Mouse (Mus musculus) lung, postnatal 14 days (tissue): ENCODE measurements around the gene Serpinf2.
"Not testable (repeated sequence)": the region's sequence is repeated elsewhere in the genome, so short reads cannot be mapped to it uniquely, and the experiment has no call there.

Experiments
- DNase-seq: peaks from one replicate; pipeline ENCODE4 v3.0.0; 2021

Serpinf2 gene

GRCm38 (mm10) chr11:75458628-75459041, 19.2 kb upstream of the Serpinf2 start:
- no peak for DNase-seq

GRCm38 (mm10) chr11:75458169-75458568, 18.8 kb upstream of the Serpinf2 start:
- peak; percentile 50 for DNase-seq

GRCm38 (mm10) chr11:75456440-75456871, 17.1 kb upstream of the Serpinf2 start:
- DNase-seq = no peak

GRCm38 (mm10) chr11:75455971-75456370, 16.6 kb upstream of the Serpinf2 start:
- not testable (repeated sequence) for DNase-seq

- peak; percentile 33 for DNase-seq
These were observed 15.8 kb upstream of the Serpinf2 start for GRCm38 (mm10) chr11:75455041-75455736.

GRCm38 (mm10) chr11:75453991-75454930, 14.9 kb upstream of the Serpinf2 start, which contains the start of gene Wdr81:
Gene Wdr81, minus strand, starts transcription at chr11:75454717.
- DNase-seq = peak; percentile 86

- no peak for DNase-seq
These were observed 13.6 kb upstream of the Serpinf2 start for GRCm38 (mm10) chr11:75452812-75453557.

- no peak for DNase-seq
These were observed 12.7 kb upstream of the Serpinf2 start for GRCm38 (mm10) chr11:75452081-75452480.

GRCm38 (mm10) chr11:75450936-75451335, 11.5 kb upstream of the Serpinf2 start:
- DNase-seq = no peak

- DNase-seq = no peak
These were observed 11.0 kb upstream of the Serpinf2 start for GRCm38 (mm10) chr11:75450304-75450908.

GRCm38 (mm10) chr11:75449695-75450094, 10.3 kb upstream of the Serpinf2 start:
- DNase-seq = no peak

- no peak for DNase-seq
These were observed 9.2 kb upstream of the Serpinf2 start for GRCm38 (mm10) chr11:75448575-75448974.

- no peak for DNase-seq
These were observed 4.3 kb upstream of the Serpinf2 start for GRCm38 (mm10) chr11:75443711-75444110.

- no peak for DNase-seq
These were observed 2.2 kb upstream of the Serpinf2 start for GRCm38 (mm10) chr11:75441601-75442000.

- no peak for DNase-seq
These were observed 1.6 kb upstream of the Serpinf2 start for GRCm38 (mm10) chr11:75441034-75441433.

GRCm38 (mm10) chr11:75439951-75440350, 560 bp upstream of the Serpinf2 start:
- no peak for DNase-seq

GRCm38 (mm10) chr11:75438804-75439203, 587 bp downstream of the Serpinf2 start:
- no peak for DNase-seq

- DNase-seq = no peak
These were observed 1.2 kb downstream of the Serpinf2 start for GRCm38 (mm10) chr11:75438194-75438593.

- DNase-seq = no peak
These were observed 5.3 kb downstream of the Serpinf2 start for GRCm38 (mm10) chr11:75434138-75434537.

GRCm38 (mm10) chr11:75431307-75431706, 8.1 kb downstream of the Serpinf2 start:
- no peak for DNase-seq

GRCm38 (mm10) chr11:75429019-75429705, 10.2 kb downstream of the Serpinf2 start:
- no peak for DNase-seq

GRCm38 (mm10) chr11:75424459-75424858, 14.9 kb downstream of the Serpinf2 start:
- no peak for DNase-seq
